Mouse (Mus musculus) T-cell, adult 2 months (primary cell): ENCODE data around the gene Esam.
A peak's percentile ranks its signal among the peaks of the same experiment; 100 is the strongest.

Experiments
- DNase-seq: peaks from one replicate; pipeline ENCODE4 v3.0.0; 2022; ENCODE audit warnings: low spot score

Gene Esam

GRCm38 (mm10) chr9:37527396-37528224 lies at the start of gene Esam:
Gene Esam, plus strand, starts transcription at chr9:37528078.
- no peak for DNase-seq

- no peak for DNase-seq
Observed at GRCm38 (mm10) chr9:37485146-37485545, 42.7 kb upstream of the Esam start.

- DNase-seq: no peak
Observed at GRCm38 (mm10) chr9:37488041-37488440, 39.8 kb upstream of the Esam start.

- peak; percentile 87 for DNase-seq
Observed at GRCm38 (mm10) chr9:37488611-37489396, 39.1 kb upstream of the Esam start, which contains the start of gene Msantd2. Gene Msantd2, plus strand, starts transcription at chr9:37489319.

- peak; percentile 39 for DNase-seq
Observed at GRCm38 (mm10) chr9:37489446-37490120, 38.3 kb upstream of the Esam start.

- DNase-seq: no peak
Observed at GRCm38 (mm10) chr9:37495761-37496160, 32.1 kb upstream of the Esam start.

GRCm38 (mm10) chr9:37496325-37496724 lies 31.6 kb upstream of the Esam start:
- no peak for DNase-seq

- DNase-seq: no peak
Observed at GRCm38 (mm10) chr9:37500201-37500600, 27.7 kb upstream of the Esam start.

- no peak for DNase-seq
Observed at GRCm38 (mm10) chr9:37501170-37501569, 26.7 kb upstream of the Esam start.

- DNase-seq: no peak
Observed at GRCm38 (mm10) chr9:37504348-37504747, 23.5 kb upstream of the Esam start.

GRCm38 (mm10) chr9:37506023-37506422 lies 21.9 kb upstream of the Esam start:
- DNase-seq: no peak

GRCm38 (mm10) chr9:37512097-37512496 lies 15.8 kb upstream of the Esam start:
- no peak for DNase-seq

- DNase-seq: no peak
Observed at GRCm38 (mm10) chr9:37514456-37514855, 13.4 kb upstream of the Esam start.

- DNase-seq: no peak
Observed at GRCm38 (mm10) chr9:37517467-37517866, 10.4 kb upstream of the Esam start.

GRCm38 (mm10) chr9:37518991-37519390 lies 8.9 kb upstream of the Esam start:
- no peak for DNase-seq

- DNase-seq: no peak
Observed at GRCm38 (mm10) chr9:37519995-37520394, 7.9 kb upstream of the Esam start.

- DNase-seq: no peak
Observed at GRCm38 (mm10) chr9:37525461-37525860, 2.4 kb upstream of the Esam start.

- no peak for DNase-seq
Observed at GRCm38 (mm10) chr9:37526443-37527395, 1.2 kb upstream of the Esam start.

- no peak for DNase-seq
Observed at GRCm38 (mm10) chr9:37528225-37528970, 520 bp downstream of the Esam start.

GRCm38 (mm10) chr9:37530031-37530887 lies 2.4 kb downstream of the Esam start:
- DNase-seq: peak; percentile 4
